ENCODE assay signal across 8 mouse cellular contexts in genomic region chr3:95105586-95106337, GRCm38 (mm10). TPM values are rescaled to one million over a fixed set of nuclear protein-coding genes. Genes with fewer than 3 reads are reported as not detected.
A peak's percentile ranks its signal among the peaks of the same experiment; 100 is the strongest.
DNase-seq lines count a peak whose midpoint lies in the region; ATAC-seq and TF ChIP-seq lines count a peak whose summit lies in the region.

No protein-coding gene starts in this region.

- H3K27me3 ChIP-seq in heart, embryonic 12.5 days (replicated peaks), result no peaks in the 10 kb centered on the region
- no peaks in the 10 kb centered on the region for H3K27me3 ChIP-seq in MEL (ENCODE audit: control insufficient read depth in 1 of 2, insufficient read depth in 2 of 2, low read length in 2 of 2)
- no peaks in the 10 kb centered on the region for H3K27me3 ChIP-seq in forebrain, embryonic 16.5 days (replicated peaks; ENCODE audit: control insufficient read depth, insufficient read depth, low read length)

- peak overlapping the region; percentile 71 for H3K4me3 ChIP-seq in heart, embryonic 12.5 days
- peak overlapping the region; percentile 71 for H3K4me3 ChIP-seq in MEL (ENCODE audit: control insufficient read depth in 1 of 2, insufficient read depth in 1 of 2, low read depth in 2 of 2, low read length in 2 of 2)
- peak overlapping the region; percentile 90 for H3K4me3 ChIP-seq in forebrain, embryonic 16.5 days (replicated peaks; ENCODE audit: low read length)
- H3K4me3 ChIP-seq in macrophage (ENCODE audit: inconsistent target), result peak overlapping the region; percentile 98

- peak overlapping the region; percentile 88 for H3K4me2 ChIP-seq in heart, embryonic 12.5 days
- H3K4me2 ChIP-seq in forebrain, embryonic 16.5 days (ENCODE audit: low read length), result peak overlapping the region; percentile 94

- TF ChIP-seq POLR2A in MEL (IDR thresholded peaks at IDR 0.05; ENCODE audit: control insufficient read depth in 1 of 2, insufficient read depth in 1 of 2, low read depth in 1 of 2, low read length in 2 of 2, poor library complexity in 1 of 2), result no peak

- H3K79me2 ChIP-seq in MEL (ENCODE audit: control insufficient read depth, insufficient read depth, low read length, poor library complexity), result peaks cover 48% of the 10 kb centered on the region
- peaks cover 60% of the 10 kb centered on the region for H3K79me2 ChIP-seq in macrophage (ENCODE audit: inconsistent target)

- WGBS in heart, embryonic 12.5 days, result under 1% methylated on average over 16 of the region's 16 CpGs
- WGBS in forebrain, embryonic 16.5 days, result under 1% methylated on average over 16 of the region's 16 CpGs
- under 1% methylated on average over 16 of the region's 16 CpGs for WGBS in macrophage (ENCODE audit: missing documents)

- H3K9ac ChIP-seq in heart, embryonic 12.5 days, result peak overlapping the region; percentile 85
- peak overlapping the region; percentile 73 for H3K9ac ChIP-seq in MEL (ENCODE audit: control insufficient read depth, low read depth, low read length, poor library complexity, severe bottlenecking)
- peak overlapping the region; percentile 91 for H3K9ac ChIP-seq in forebrain, embryonic 16.5 days (replicated peaks; ENCODE audit: low read depth, low read length)

- TF ChIP-seq EP300 in MEL (IDR thresholded peaks at IDR 0.05; ENCODE audit: low read depth in 1 of 2, low read length in 2 of 2), result no peak

- ATAC-seq in heart, embryonic 12.5 days (ENCODE audit: insufficient number of reproducible peaks, low FRiP score), result peak; percentile 30
- no peak for ATAC-seq in forebrain, embryonic 16.5 days

- H3K36me3 ChIP-seq in heart, embryonic 12.5 days, result peaks cover 17% of the 10 kb centered on the region
- peaks cover 19 to 40% of the 10 kb centered on the region in 2 experiments for H3K36me3 ChIP-seq in MEL (ENCODE audit: control insufficient read depth in 1 of 2, insufficient read depth in 2 of 2, low read length in 2 of 2)
- H3K36me3 ChIP-seq in forebrain, embryonic 16.5 days (ENCODE audit: control insufficient read depth, insufficient read depth), result peaks cover 2% of the 10 kb centered on the region; the same call in 1 of the 2 replicates
- 0 out of 2 replicates have a peak, but pooled peaks cover 6% of the 10 kb centered on the region for H3K36me3 ChIP-seq in macrophage (ENCODE audit: inconsistent target)

- TF ChIP-seq RAD21 in MEL (IDR thresholded peaks at IDR 0.05; ENCODE audit: low read depth, low read length), result no peak

- H3K27ac ChIP-seq in heart, embryonic 12.5 days (ENCODE audit: poor library complexity, severe bottlenecking), result peak overlapping the region; percentile 86
- H3K27ac ChIP-seq in MEL (ENCODE audit: control insufficient read depth, low read depth, low read length) (peak overlapping the region; percentile 77), macrophage (peak overlapping the region; percentile 83)
- H3K27ac ChIP-seq in forebrain, embryonic 16.5 days (ENCODE audit: low read length), result peak overlapping the region; percentile 66

- H3K4me1 ChIP-seq in heart, embryonic 12.5 days (replicated peaks), result peaks cover 26% of the 10 kb centered on the region
- peaks cover 12 to 24% of the 10 kb centered on the region in 2 experiments for H3K4me1 ChIP-seq in MEL (ENCODE audit: control insufficient read depth in 1 of 2, insufficient read depth in 2 of 2, low read length in 2 of 2)
- peaks cover 10% of the 10 kb centered on the region for H3K4me1 ChIP-seq in forebrain, embryonic 16.5 days (replicated peaks; ENCODE audit: control insufficient read depth, insufficient read depth, low read length)

- TF ChIP-seq CTCF in MEL (IDR thresholded peaks at IDR 0.05 in 2 of 3, conservative IDR thresholded peaks at IDR 0.05 in 1 of 3; ENCODE audit: control insufficient read depth in 1 of 3, insufficient read depth in 1 of 3, low read depth in 2 of 3, low read length in 3 of 3, poor library complexity in 1 of 3, severe bottlenecking in 1 of 3), result no peak

- H3K9me3 ChIP-seq in heart, embryonic 12.5 days (replicated peaks), result no peaks in the 10 kb centered on the region
- H3K9me3 ChIP-seq in MEL (replicated peaks; ENCODE audit: insufficient read depth, low read length), result no peaks in the 10 kb centered on the region
- H3K9me3 ChIP-seq in forebrain, embryonic 16.5 days (ENCODE audit: control insufficient read depth, low read length), result no peaks in the 10 kb centered on the region

- DNase-seq in heart, adult 9 months (ENCODE audit: low spot score in 2 of 2), result no peak
- peak; percentile 87 for DNase-seq in MEL (ENCODE audit: low read depth, low spot score)
- no peak for DNase-seq in adrenal gland, adult 8-10 months
- DNase-seq in right cerebral cortex, postnatal 14 days, result no peak
- no peak for DNase-seq in spleen, postnatal 14 days (ENCODE audit: low spot score in 2 of 2)

TF ChIP-seq in MEL, 35 proteins besides CTCF, POLR2A, EP300 and RAD21 (continues in another document):
- TF ChIP-seq MAZ (IDR thresholded peaks at IDR 0.05; ENCODE audit: low read depth, low read length) (no peak), KAT2A (conservative IDR thresholded peaks at IDR 0.05; ENCODE audit: low read depth, low read length) (no peak)

RNA-seq across cellular contexts. Expression of gene Pip5k1a, which starts 1.0 kb away (rescaled TPM):
- 18.2 and 18.5 TPM in 2 replicates for polyA plus RNA-seq in heart, embryonic 12.5 days (2016; fragmentation: Nextera tagmentation; extraction: Ambion mirVana)
- 47.7 and 48.6 TPM in 2 replicates for total RNA-seq in MEL (2012; rRNA removed)
- polyA plus RNA-seq in MEL (2012; ENCODE audit: insufficient read depth in 1 of 2, insufficient read length in 2 of 2, low read depth in 1 of 2, low replicate concordance in 2 of 2, missing spikeins in 1 of 2) (100 to 1,000 TPM; 103 to 322 TPM), macrophage (2018) (16.2 to 19.1 TPM (median 17.0 TPM) in 3 replicates)
- polyA plus RNA-seq in forebrain, embryonic 16.5 days (2015; fragmentation: Nextera tagmentation; extraction: Ambion mirVana), result 20.3 and 21.7 TPM in 2 replicates
- total RNA-seq in macrophage (2018; cell fraction: chromatin; rRNA removed), result 100 to 1,000 TPM in 13 of 26 experiments, 10 to 100 TPM in 13; 70.1 to 292 (median 100) TPM
- 10 to 100 TPM; 20.6 to 67.6 (median 24.4) TPM for total RNA-seq in macrophage (2018; cell fraction: cytosol; rRNA removed)
- 100 to 1,000 TPM in 2 of 26 experiments, 10 to 100 TPM in 24; 34.2 to 132 (median 54.4) TPM for total RNA-seq in macrophage (2018; cell fraction: nucleus; rRNA removed)
- 10 to 100 TPM; 47.4 to 69.4 (median 54.9) TPM for total RNA-seq in adrenal gland, adult 8-10 months (2022)

RNA-seq across cellular contexts. Expression of gene Vps72, which starts 5.1 kb away (rescaled TPM):
- 96.7 and 103 TPM in 2 replicates for polyA plus RNA-seq in heart, embryonic 12.5 days (2016; fragmentation: Nextera tagmentation; extraction: Ambion mirVana)
- total RNA-seq in MEL (2012; rRNA removed), result 117 and 128 TPM in 2 replicates
- polyA plus RNA-seq in MEL (2012; ENCODE audit: insufficient read depth in 1 of 2, insufficient read length in 2 of 2, low read depth in 1 of 2, low replicate concordance in 2 of 2, missing spikeins in 1 of 2), result 100 to 1,000 TPM; 266 to 416 TPM
- 230 and 233 TPM in 2 replicates for polyA plus RNA-seq in forebrain, embryonic 16.5 days (2015; fragmentation: Nextera tagmentation; extraction: Ambion mirVana)
- total RNA-seq in macrophage (2018; cell fraction: chromatin; rRNA removed), result 100 to 1,000 TPM in 1 of 26 experiments, 10 to 100 TPM in 25; 32.5 to 112 (median 50.1) TPM
- 10 to 100 TPM; 31.2 to 55.0 (median 47.8) TPM for total RNA-seq in macrophage (2018; cell fraction: cytosol; rRNA removed)
- 10 to 100 TPM; 24.9 to 59.2 (median 37.7) TPM for total RNA-seq in macrophage (2018; cell fraction: nucleus; rRNA removed)
- 43.0 to 54.7 TPM (median 43.9 TPM) in 3 replicates for polyA plus RNA-seq in macrophage (2018)
- 10 to 100 TPM; 54.8 to 72.9 (median 63.4) TPM for total RNA-seq in adrenal gland, adult 8-10 months (2022)

RNA-seq across cellular contexts. Expression of gene Tmod4, which starts 18.5 kb away (rescaled TPM):
- 0.59 and 0.69 TPM in 2 replicates for polyA plus RNA-seq in heart, embryonic 12.5 days (2016; fragmentation: Nextera tagmentation; extraction: Ambion mirVana)
- total RNA-seq in MEL (2012; rRNA removed), result 1.6 and 3.1 TPM in 2 replicates
- polyA plus RNA-seq in MEL (2012; ENCODE audit: insufficient read depth in 1 of 2, insufficient read length in 2 of 2, low read depth in 1 of 2, low replicate concordance in 2 of 2, missing spikeins in 1 of 2), result 1 to 10 TPM in 1 of 2 experiments, not detected in 1; 5.4 TPM
- 0.65 and 0.91 TPM in 2 replicates for polyA plus RNA-seq in forebrain, embryonic 16.5 days (2015; fragmentation: Nextera tagmentation; extraction: Ambion mirVana)
- total RNA-seq in macrophage (2018; cell fraction: chromatin; rRNA removed), result 1 to 10 TPM in 8 of 26 experiments, under 1 TPM in 5, not detected in 13; 0.66 to 2.5 (median 1.2) TPM
- under 1 TPM in 1 of 26 experiments, not detected in 25; 0.28 TPM for total RNA-seq in macrophage (2018; cell fraction: cytosol; rRNA removed)
- total RNA-seq in macrophage (2018; cell fraction: nucleus; rRNA removed), result 1 to 10 TPM in 6 of 26 experiments, under 1 TPM in 3, not detected in 17; 0.48 to 1.9 (median 1.1) TPM
- polyA plus RNA-seq in macrophage (2018), result not detected in 3 replicates
- 1 to 10 TPM in 1 of 4 experiments, under 1 TPM in 1, not detected in 2; 0.56 to 1.5 TPM for total RNA-seq in adrenal gland, adult 8-10 months (2022)

RNA-seq across cellular contexts. Expression of gene Scnm1, which starts 28.0 kb away (rescaled TPM):
- polyA plus RNA-seq in heart, embryonic 12.5 days (2016; fragmentation: Nextera tagmentation; extraction: Ambion mirVana), result 48.6 and 52.7 TPM in 2 replicates
- 71.8 and 93.1 TPM in 2 replicates for total RNA-seq in MEL (2012; rRNA removed)
- polyA plus RNA-seq in MEL (2012; ENCODE audit: insufficient read depth in 1 of 2, insufficient read length in 2 of 2, low read depth in 1 of 2, low replicate concordance in 2 of 2, missing spikeins in 1 of 2) (100 to 1,000 TPM in 1 of 2 experiments, not detected in 1; 104 TPM), macrophage (2018) (24.9 to 62.9 TPM (median 34.6 TPM) in 3 replicates)
- polyA plus RNA-seq in forebrain, embryonic 16.5 days (2015; fragmentation: Nextera tagmentation; extraction: Ambion mirVana), result 90.1 and 93.1 TPM in 2 replicates
- total RNA-seq in macrophage (2018; cell fraction: chromatin; rRNA removed), result 100 to 1,000 TPM in 2 of 26 experiments, 10 to 100 TPM in 24; 25.3 to 107 (median 69.8) TPM
- 10 to 100 TPM; 16.7 to 49.0 (median 36.7) TPM for total RNA-seq in macrophage (2018; cell fraction: cytosol; rRNA removed)
- 100 to 1,000 TPM in 2 of 26 experiments, 10 to 100 TPM in 24; 33.6 to 120 (median 51.4) TPM for total RNA-seq in macrophage (2018; cell fraction: nucleus; rRNA removed)
- 10 to 100 TPM; 30.8 to 58.2 (median 43.5) TPM for total RNA-seq in adrenal gland, adult 8-10 months (2022)

RNA-seq across cellular contexts. Expression of gene Lysmd1, which starts 28.1 kb away (rescaled TPM):
- polyA plus RNA-seq in heart, embryonic 12.5 days (2016; fragmentation: Nextera tagmentation; extraction: Ambion mirVana), result 8.1 and 9.1 TPM in 2 replicates
- total RNA-seq in MEL (2012; rRNA removed), result 22.1 and 22.7 TPM in 2 replicates
- polyA plus RNA-seq in MEL (2012; ENCODE audit: insufficient read depth in 1 of 2, insufficient read length in 2 of 2, low read depth in 1 of 2, low replicate concordance in 2 of 2, missing spikeins in 1 of 2), result 100 to 1,000 TPM in 1 of 2 experiments, 10 to 100 TPM in 1; 22.9 to 102 TPM
- polyA plus RNA-seq in forebrain, embryonic 16.5 days (2015; fragmentation: Nextera tagmentation; extraction: Ambion mirVana), result 41.9 and 46.6 TPM in 2 replicates
- total RNA-seq in macrophage (2018; cell fraction: chromatin; rRNA removed), result 1 to 10 TPM in 18 of 26 experiments, under 1 TPM in 5, not detected in 3; 0.29 to 8.3 (median 2.8) TPM
- 1 to 10 TPM; 1.3 to 8.3 (median 6.0) TPM for total RNA-seq in macrophage (2018; cell fraction: cytosol; rRNA removed)
- total RNA-seq in macrophage (2018; cell fraction: nucleus; rRNA removed), result 10 to 100 TPM in 4 of 26 experiments, 1 to 10 TPM in 21, under 1 TPM in 1; 0.76 to 12.4 (median 4.7) TPM
- 3.6 to 5.0 TPM (median 5.0 TPM) in 3 replicates for polyA plus RNA-seq in macrophage (2018)
- 10 to 100 TPM in 3 of 4 experiments, 1 to 10 TPM in 1; 8.4 to 11.4 (median 10.4) TPM for total RNA-seq in adrenal gland, adult 8-10 months (2022)
